Mouse (Mus musculus): Measurements from ENCODE around the gene Sbds. TPM values are rescaled to one million over a fixed set of nuclear protein-coding genes. Genes with fewer than 3 reads are reported as not detected.

Gene Sbds
- total RNA-seq, 2 experiments from 2014 or later, result 75.4 to 81.3 TPM

- intact Hi-C loops (cut with DNase I), result no loop called here
- no peak for DNase-seq (ENCODE audit: low spot score in 2 of 2)
Measured at GRCm38 (mm10) chr5:130205441-130206023, 49.8 kb downstream of the Sbds start.

GRCm38 (mm10) chr5:130204560-130204959 lies 50.8 kb downstream of the Sbds start:
- intact Hi-C loops (cut with DNase I), result no loop called here
- DNase-seq (ENCODE audit: low spot score in 2 of 2), result no peak

DNA sequence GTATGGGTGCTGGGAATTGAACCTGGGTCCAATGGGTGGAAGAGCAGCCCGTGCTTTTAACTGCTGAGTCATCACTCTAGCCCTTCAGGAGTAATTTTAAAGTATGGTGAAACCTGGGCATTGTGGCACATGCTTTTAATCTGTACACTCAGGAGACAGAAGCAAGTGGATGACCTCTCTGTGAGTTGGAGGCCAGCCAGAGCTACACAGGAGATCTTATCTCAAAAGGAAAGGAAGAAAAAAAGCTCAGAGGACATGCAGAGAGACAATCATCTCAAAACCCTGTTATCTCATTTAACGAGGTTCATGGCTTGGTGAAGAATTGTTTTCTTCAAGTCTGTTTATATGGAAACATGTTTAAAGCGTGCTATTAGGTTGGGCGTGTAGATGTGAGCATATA lies 51.4 kb downstream of the Sbds start:
- DNase-seq (ENCODE audit: low spot score in 2 of 2), result no peak

DNA sequence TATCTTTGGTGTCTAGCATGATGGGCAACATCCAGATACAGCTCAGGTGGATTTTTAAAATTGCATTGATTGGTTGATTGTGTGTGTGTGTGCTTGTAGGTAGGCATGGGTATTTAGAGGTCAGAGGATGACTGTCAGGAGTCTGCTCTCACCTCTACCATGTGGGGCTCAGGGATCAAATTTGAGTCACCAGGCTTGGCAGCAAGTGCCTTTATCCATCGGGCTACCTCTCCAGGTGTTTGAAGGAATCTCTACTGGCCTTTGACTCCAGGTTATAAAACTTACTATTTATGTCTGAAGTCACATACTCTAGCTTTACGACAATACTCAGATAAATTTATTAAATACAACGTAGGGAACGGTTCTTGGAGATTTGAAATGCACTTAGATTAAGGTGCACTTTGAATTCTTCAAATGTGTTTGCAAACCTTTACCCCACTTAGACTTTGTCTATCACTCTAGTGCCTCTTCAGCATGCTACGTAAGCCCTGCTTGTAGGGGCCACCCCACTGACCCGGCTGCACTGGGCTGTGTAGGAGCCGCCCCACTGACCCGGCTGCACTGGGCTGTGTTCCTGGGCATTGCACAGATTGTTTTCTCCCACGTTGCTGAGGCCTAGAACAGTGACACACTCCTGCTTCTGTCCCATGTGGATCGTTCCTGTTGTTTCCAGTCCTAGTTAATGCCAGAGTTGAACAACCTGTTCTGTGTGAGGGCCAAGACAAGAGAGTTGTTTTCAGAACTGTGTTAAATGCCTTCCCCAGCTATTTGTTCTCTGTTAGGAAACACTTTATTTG lies 54.9 kb downstream of the Sbds start:
- intact Hi-C loops (cut with DNase I), result no loop called here
- DNase-seq (ENCODE audit: low spot score in 2 of 2), result no peak

More for the DNA sequence above, 51.4 kb downstream of the Sbds start:
- intact Hi-C loops (cut with DNase I), result no loop called here

GRCm38 (mm10) chr5:130197981-130198380 lies 57.3 kb downstream of the Sbds start:
- intact Hi-C loops (cut with DNase I), result no loop called here
- DNase-seq (ENCODE audit: low spot score in 2 of 2), result no peak

DNA sequence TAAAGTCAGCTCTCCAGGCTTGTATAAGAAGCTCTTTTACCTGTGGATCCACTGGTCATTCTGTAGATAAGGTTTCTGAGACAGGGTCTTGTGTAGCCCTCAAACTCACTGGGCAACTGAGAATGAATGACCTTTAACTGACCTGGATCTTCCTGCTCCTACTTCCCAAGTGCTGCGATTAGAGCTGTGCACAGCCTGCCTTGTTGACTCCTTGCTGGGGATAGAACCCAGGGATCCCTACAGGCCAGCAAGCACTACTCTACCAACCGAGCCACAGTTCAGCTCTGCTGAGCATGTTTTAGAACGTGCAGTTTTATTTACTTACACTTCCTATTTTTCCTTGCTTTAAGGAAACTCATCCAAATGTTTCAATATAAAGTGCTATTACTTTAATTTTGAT lies 57.9 kb downstream of the Sbds start:
- intact Hi-C loops (cut with DNase I), result no loop called here
- no peak for DNase-seq (ENCODE audit: low spot score in 2 of 2)

GRCm38 (mm10) chr5:130196307-130196706 lies 59.0 kb downstream of the Sbds start:
- intact Hi-C loops (cut with DNase I), result no loop called here
- DNase-seq (ENCODE audit: low spot score in 2 of 2), result no peak

Other genes with a start within 250 kb of the Sbds start
- gene Asl, start 226.3 kb downstream of the Sbds start, total RNA-seq (2021), result 10 to 100 TPM; 17.7 to 19.9 TPM
- 10 to 100 TPM; 33.9 to 36.6 TPM for gene Crcp, start 226.2 kb downstream of the Sbds start, total RNA-seq (2021)
- 10 to 100 TPM; 33.2 to 35.3 TPM for gene Tpst1, start 182.2 kb downstream of the Sbds start, total RNA-seq (2021)
- gene Kctd7, start 110.7 kb downstream of the Sbds start, total RNA-seq (2021), result 10 to 100 TPM in 1 of 2 experiments, 1 to 10 TPM in 1; 9.4 to 13.1 TPM
- gene Rabgef1, start 83.7 kb downstream of the Sbds start, total RNA-seq (2021), result 10 to 100 TPM; 58.6 to 59.7 TPM
- 10 to 100 TPM; 42.9 to 43.3 TPM for gene Tmem248, start 38.4 kb downstream of the Sbds start, total RNA-seq (2021)
- 10 to 100 TPM; 15.3 to 16.2 TPM for gene Tyw1, start 89 bp upstream of the Sbds start, total RNA-seq (2021)
- 100 to 1,000 TPM; 130 to 138 TPM for gene Caln1, start 113.9 kb upstream of the Sbds start, total RNA-seq (2021)
- gene A330070K13Rik, start 129.1 kb upstream of the Sbds start, total RNA-seq (2021), result 1 to 10 TPM; 1.6 to 2.0 TPM

All from left cerebral cortex, postnatal 36 days (tissue).